12 mouse cellular contexts compared by ENCODE assay signal in genomic region chr1:89728481-89728880, GRCm38 (mm10).
"Had no signal": no experiment of that assay in that cellular context is flagged by ENCODE, and none has a peak within 500 bp of the region (broad histone marks: within the 10 kb centered on the region; RNA-seq: fewer than 3 reads in every experiment).

No protein-coding gene starts in this region.

- DNase-seq: retina, postnatal 1 day; right cerebral cortex, adult 18-20 months; right cerebral cortex, postnatal 14 days; right cerebral cortex, postnatal 25 days; right cerebral cortex, postnatal 4 days; spleen, adult 18-20 months; thymus, adult 18-20 months; thymus, adult 2 months; thymus, postnatal 14 days; thymus, postnatal 25 days; thymus, postnatal 36 days; thymus, postnatal 4 days had no signal
